Mouse (Mus musculus): ENCODE measurements around the gene Smim12. TPM values are rescaled to one million over a fixed set of nuclear protein-coding genes. Genes with fewer than 3 reads are reported as not detected.

Smim12 gene
- 10 to 100 TPM; 27.1 to 29.3 TPM for total RNA-seq (2021)

DNA sequence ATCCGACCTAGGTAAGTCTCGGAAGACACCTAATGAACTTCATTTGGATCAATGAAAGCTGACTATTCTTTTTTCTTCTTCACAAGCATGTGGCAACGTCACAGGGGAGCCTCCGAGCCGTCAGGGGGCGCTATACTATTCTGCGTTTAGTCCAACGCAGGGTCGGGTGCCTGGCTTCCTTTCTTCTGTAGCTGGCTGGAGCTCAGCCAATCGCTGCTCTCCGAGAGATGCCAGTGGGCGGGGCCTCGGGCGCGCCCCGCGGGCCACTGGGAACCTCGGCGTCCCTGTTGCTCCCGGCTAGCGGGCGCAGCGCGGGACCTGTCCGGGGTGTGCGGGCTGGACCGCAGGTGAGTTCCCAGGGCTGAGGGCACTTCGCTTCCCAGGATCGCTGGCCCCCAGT, at the start of gene Smim12:
Smim12 (plus strand) TSS at position 233 of the 400 bp plus-strand sequence.
- intact Hi-C loops (cut with DNase I): no loop called here
- peak; percentile 99 for DNase-seq

DNA sequence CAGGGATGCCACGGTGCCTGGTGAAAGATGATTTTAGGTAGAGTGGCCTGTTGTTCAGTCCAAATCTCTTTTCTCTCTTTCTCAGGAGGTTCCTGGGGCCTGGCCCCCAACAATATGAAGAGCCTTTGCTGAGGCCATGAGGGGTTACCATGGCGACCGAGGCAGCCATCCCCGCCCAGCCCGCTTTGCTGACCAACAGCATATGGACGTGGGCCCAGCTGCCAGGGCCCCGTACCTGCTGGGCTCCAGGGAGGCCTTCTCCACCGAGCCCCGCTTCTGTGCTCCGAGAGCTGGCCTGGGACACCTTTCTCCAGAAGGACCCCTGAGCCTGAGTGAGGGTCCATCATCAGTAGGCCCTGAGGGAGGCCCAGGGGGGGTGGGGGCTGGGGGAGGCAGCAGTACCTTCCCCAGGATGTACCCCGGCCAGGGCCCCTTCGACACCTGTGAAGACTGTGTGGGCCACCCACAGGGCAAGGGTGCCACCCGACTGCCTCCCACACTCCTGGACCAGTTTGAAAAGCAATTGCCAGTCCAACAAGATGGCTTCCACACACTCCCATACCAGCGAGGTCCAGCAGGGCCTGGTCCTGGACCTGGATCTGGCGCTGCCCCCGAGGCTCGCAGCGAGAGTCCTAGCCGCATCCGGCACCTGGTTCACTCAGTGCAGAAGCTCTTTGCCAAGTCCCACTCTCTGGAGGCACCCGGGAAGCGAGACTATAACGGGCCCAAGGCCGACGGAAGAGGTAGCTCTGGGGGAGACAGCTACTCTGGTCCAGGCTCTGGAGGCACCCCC, 48.9 kb upstream of the Smim12 start:
- intact Hi-C loops (cut with DNase I): no loop called here
- peak; percentile 76 for DNase-seq

DNA sequence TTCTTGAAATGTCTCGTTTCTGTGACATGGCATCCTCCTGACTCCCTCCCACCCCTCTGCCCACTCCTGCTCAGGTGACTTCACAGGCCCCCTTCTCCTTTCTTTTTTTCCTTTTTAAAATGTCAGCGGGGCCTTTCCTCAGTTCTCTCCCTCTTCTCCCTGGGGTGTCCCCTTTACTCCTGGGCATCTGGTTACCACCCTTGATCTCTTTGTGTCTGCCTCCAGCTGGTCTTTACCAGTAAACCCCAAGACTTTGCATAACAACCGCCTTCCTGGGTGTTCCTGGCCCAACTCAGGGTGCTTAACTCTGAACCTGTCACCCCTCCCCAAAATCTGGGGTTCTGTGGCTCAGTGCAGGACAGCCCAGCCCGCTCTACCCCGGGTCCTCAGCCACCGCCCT, 45.0 kb upstream of the Smim12 start:
- intact Hi-C loops (cut with DNase I): no loop called here
- no peak for DNase-seq

DNA sequence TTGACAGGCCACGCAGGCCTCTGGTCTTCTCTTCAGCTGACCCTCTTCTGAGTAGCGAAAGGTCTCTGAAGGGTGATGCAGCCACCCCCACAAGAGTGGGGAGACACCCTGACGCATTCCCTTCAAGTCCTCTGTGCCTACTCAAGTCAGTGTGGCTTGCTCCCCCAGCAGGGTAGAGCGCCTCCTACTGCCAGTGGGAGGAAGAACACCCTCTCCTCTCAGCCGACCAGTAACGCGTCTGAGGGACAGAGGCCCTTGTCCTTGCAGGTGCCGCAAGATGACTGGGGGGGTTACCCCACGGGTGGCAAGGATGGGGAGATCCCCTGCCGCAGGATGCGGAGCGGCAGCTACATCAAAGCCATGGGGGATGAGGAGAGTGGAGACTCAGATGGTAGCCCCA, 44.2 kb upstream of the Smim12 start:
- intact Hi-C loops (cut with DNase I): no loop called here
- DNase-seq: no peak

DNA sequence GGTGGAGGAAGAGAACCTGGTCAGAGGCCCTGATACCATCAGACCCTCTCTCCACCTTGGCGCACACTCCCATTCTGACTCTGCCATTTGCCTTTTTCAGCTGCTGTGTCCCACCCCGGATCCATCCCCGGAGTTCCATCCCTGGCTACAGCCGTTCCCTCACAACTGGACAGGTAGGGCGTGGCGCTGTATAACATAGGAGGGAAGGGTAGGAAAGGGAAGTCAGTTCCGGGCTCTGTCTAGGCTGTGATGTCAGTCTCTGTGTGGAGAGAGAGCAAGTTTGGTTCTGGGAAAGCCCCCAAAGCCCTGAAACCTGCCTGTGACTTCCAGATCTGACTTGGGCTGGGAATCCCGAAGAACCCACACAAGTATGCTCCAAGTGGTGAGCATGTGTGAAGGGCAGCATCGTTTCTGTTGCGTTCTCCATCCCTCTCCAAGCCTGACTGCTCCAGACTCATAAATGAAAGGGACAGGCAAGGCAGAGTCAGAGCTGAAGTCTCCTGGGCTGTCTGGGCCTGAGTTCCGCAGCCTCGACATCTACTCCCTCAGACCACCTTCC, 43.3 kb upstream of the Smim12 start:
- no peak for DNase-seq
- intact Hi-C loops (cut with DNase I): no loop called here

DNA sequence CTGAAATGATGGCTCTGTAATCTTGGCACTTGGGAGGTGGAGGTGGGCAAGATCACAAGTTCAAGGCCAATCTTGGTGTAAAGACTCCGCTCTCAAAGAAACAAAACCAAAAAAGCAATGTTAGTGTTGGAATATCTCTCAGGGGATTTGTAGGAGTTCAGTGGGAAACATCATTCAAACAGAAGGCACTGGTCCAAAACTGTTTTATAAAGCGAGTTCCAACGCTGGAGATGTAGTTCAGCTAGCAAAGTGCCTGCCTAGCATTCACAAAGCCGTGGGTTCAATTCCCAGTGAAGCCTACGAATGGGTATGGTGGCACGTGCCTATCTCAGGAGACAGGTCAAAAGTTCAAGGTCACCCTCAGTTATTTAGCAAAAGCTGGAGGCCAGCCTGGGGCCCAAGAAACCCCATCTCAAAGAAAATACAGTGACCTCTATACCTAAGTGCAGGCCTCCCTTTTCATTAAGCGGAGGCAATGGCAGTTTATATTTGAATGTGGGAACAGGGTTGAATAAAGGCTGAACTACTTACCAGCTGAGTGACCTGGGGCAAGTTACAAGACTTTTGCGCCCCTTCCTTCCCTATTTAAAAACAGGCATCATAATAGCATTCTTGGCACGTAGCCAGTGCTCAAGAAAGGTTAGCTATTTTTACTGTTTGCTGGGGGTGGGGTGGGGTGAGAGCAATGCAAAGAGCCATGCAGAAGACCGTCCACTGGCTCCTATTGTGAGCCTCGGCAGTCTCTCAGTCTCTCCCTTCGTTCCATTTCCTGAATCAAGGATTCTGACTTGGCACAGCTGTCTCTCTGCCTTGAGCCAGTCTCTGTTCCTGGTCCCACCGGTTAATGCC, 42.6 kb upstream of the Smim12 start:
- intact Hi-C loops (cut with DNase I): no loop called here
- DNase-seq: no peak

DNA sequence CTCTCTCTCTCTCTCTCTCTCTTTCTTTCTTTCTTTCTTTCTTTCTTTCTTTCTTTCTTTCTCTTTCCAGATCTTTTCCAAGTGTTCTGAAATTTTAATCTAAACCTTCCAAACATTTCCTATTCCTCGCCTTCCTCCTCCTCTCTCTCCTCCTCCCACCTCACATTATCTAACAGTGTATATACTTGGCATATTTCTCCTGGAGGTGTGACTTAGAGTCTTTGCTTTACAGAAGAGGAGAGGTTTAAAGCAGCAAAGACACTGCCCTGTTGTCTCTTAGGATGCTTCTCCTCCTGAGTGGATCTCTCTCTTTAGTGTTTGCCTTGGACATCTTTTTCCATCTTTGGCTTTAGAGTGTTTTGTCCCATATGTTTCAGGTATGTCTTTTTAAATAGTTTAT, 40.5 kb upstream of the Smim12 start:
- intact Hi-C loops (cut with DNase I): no loop called here
- no peak for DNase-seq

DNA sequence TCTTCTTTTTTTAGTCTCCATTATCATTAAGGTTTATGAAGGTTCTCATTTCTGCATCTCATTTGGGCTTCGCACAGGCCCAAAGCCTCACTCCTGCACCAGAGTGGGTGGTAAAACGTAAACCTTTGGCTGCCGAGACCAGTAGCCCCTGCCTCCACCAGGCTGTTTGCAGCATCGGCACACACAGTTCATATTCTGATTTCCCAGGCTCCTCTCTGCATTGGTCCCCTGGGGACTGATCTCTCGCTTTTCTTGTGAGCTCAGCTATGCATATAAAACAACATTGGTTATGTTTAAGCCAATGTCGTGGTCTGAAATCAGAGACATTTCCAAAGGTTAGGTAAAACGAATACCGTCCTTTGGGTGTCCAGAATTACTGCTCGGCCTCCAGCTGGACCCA, 32.3 kb upstream of the Smim12 start:
- intact Hi-C loops (cut with DNase I): no loop called here
- DNase-seq: no peak

DNA sequence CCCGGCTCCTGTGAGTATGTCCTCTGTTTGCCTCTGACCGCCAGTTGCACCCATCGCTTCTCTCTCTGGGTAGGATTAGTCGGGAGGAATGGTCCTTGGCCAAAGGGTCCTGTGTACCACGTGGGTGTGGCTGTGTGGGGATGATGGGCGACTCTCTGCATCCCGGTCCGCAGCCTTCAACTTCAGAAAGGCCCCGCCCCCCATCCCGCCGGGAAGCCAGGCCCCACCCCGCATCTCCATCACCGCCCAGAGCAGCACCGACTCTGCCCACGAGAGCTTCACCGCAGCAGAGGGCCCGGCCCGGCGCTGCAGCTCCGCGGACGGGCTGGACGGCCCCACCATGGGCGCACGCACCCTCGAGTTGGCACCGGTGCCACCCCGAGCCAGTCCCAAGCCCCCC, 29.1 kb upstream of the Smim12 start:
- intact Hi-C loops (cut with DNase I): no loop called here
- no peak for DNase-seq

DNA sequence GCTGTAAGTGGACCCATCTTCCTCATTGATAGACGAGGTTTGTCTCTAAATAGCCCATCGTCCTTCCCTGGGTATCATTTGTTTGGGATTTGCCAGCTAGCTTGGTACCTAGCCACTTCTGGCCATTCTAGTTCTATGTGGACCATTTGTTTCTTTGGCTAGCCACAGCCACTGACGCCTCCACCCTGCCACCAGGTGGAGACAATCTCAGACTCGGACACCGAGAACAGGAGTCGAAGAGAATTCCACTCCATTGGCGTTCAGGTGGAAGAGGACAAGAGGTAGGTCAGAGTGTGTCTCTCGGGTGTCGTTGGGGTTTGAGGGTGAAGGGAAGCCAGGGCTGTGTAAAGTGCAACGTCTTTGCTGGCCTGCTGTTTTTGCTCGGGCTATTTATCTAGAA, 28.5 kb upstream of the Smim12 start:
- peak; percentile 42 for DNase-seq
- intact Hi-C loops (cut with DNase I): no loop called here

DNA sequence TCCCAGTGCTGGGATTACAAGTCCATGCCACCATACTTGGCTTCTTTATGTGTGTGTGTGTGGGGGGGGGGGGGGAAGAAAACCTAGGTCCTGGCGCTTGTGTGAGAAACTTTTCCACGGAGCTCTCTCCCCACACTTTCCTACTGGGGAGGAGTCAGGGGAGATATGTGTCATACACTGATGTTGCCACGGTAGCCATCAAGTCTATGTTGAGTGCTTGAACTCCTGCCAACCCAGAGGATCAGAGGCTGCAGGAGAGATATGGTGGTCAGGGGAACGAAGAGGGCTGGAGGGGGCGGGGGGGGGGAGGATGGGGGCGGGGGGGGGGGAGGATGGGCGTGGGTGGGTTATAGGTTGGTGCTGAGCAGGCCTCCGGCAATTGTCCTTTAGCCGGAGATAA, 27.8 kb upstream of the Smim12 start:
- intact Hi-C loops (cut with DNase I): no loop called here
- no peak for DNase-seq

DNA sequence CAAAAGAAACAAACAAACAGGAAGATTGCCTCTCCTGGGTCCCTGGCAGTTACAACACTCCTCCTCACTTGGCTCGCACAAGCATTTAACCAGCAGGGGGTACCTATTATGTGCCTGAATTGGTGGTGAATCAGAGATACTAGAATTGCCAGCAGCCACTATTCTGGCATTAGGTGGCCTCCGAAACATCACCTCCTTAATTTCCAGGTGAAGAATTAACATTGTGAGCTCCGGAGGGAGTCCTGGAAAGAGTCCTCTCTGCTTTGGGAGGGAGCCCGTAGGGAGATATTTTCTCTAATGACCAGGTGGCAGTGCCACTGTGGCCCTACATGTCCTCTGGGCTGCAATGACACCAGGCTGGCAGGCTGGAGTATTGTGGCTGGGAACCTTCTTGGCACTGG, 27.3 kb upstream of the Smim12 start:
- intact Hi-C loops (cut with DNase I): no loop called here
- DNase-seq: no peak

DNA sequence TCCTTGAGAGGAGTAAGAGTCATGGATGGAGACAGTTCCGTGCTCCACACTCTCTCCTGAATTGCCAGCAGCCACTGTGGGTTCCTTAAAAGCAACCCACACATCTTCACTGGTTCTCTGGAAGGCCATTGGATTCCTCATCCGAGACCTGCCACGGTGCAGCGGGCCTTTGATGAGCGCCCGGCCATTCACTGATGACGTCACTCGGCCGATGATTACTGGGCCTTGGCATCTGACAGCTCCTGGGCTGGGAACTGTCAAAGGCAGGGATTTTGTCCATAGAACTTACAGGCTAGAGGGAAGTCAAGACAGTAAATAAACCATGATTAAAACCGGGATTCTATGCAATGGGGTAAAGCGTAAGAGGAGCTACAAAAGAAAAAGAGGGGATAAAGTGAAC, 26.5 kb upstream of the Smim12 start:
- DNase-seq: no peak
- intact Hi-C loops (cut with DNase I): no loop called here

DNA sequence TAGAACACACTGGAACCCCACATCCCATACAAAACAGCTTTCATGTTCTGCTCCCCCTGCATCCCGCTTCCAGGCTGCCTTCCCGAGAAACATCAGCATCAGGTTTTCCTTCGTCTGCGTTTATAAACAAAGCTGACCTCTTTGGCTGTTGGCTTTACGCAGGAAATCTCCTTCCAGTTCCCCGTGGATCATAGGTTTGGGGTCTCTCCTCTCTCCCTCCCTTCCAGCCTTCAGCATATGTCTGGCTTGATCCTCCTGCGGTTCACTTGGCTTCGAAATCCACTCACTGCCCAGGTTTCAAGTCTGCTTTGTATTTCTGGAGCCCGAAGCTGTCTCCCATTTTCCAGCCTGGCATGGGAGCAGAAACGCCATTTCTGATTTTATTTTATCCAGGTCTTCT, 20.3 kb upstream of the Smim12 start:
- DNase-seq: peak; percentile 51
- intact Hi-C loops (cut with DNase I): no loop called here

DNA sequence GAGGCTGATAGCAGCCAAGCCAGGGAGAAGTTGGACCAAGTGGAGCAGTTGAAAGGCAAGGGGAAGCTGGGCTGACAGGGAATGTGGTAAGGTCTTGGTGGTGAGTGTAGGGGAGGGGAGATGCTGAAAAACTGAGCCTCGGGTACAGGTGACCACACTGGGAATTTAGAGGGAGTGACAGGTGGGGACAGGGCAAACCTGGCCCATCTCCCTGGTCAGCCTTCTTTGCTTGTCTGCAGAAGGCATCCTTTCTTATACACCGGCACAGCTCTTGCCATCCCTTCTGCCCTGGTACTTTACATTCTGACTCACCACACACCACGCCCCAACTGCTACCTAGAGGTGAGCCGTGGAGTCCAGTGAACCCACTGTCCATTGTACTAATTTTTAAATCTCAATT, 19.8 kb upstream of the Smim12 start:
- intact Hi-C loops (cut with DNase I): no loop called here
- no peak for DNase-seq

DNA sequence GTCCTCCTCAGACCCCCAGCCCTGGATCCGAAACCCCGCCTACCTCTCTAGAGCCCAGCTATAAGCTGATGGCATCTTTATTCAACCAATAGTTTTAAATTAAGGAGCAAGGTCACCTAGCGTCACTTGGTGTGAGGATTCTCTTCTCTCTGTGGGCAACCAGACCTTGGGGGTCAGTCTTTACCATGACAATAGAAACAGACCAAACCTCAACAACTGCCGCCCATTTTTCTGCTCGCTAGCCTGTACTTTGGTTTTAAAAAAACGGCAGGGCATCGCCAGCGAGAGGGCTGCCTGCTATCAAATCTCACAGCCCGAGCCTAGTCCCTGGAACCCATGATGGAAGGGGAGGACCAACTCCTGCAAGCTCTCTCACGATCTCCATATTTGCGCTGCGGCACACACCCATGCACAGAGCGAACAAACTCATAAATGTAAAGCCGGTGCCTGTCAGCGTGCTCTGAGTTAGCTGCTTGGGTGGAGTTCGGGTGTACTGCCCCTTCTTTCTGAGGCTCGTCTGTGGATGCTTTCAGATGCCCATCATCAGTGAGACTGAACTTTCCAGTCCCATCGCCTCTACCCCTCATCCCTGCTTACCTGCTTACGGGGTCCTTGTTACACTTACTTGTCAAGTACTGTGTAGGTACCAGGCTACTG, 19.0 kb upstream of the Smim12 start:
- no peak for DNase-seq
- intact Hi-C loops (cut with DNase I): no loop called here

DNA sequence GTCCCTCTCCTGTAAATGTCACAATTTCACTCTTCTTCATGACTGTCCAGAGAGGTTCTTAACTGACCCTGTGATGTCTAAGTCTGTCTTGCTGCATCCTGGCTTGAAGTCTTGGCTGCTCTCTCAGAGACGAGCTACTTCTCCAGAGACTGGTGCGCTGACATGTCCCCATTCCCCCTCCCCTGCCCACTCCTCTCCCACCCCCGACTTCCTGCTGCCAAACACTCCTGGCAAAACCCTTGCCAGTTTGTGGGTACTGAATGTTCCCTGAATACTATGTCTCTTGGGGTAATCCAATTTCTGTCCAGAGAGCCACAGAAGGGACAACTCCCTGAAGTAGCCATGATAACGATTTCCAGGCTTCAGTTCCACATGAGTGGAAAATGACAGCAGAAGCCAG, 17.5 kb upstream of the Smim12 start:
- intact Hi-C loops (cut with DNase I): no loop called here
- no peak for DNase-seq

DNA sequence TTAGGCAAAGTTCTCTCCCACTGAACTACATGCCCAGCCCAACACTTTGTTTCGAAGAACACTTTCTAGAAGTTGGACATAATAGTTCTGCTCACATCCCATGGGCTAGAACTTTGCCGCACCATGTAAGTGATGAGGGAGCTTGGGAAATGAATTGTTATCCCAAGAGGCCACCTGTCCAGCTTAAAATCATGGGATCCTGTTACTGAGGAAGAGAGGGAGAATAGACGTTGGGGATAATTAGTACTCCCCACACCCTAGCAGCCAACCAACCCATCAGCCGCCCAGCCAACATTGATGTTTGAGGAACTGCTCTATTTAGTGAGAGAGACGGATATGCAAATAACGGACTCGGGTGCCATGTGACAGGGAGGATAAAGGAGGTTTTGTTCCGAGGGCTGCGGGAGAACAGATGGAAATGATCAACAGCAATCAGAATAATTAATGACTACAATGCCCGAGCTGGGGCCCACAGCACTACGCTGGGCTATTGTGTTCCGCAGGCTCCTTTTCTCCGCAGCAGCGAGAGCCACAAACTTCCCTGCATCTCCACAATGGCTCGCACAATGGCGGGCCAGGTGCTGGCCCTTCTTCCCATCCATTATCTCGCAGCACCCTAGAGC, 16.4 kb upstream of the Smim12 start:
- DNase-seq: peak; percentile 32
- intact Hi-C loops (cut with DNase I): no loop called here

DNA sequence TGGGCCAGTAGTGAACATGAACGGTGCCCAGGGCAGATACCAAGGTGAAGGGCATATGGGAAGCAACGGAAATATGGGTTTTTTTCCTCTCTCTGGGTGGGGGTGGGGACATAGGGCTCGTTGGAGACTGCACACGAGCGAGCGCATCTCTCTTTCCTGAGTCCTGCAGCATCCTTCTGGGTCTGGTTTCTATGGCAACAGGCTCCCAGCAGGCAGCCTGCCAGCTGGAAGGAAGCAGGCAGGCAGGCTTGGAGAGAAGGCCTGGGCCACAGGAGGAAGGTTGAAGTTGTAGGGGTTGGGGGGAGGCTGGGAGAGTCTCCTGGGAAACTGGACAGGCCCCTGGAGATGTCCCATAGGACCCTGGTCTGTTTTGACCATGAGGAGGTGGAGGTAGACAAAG, 11.6 kb upstream of the Smim12 start:
- DNase-seq: peak; percentile 93
- intact Hi-C loops (cut with DNase I): no loop called here

DNA sequence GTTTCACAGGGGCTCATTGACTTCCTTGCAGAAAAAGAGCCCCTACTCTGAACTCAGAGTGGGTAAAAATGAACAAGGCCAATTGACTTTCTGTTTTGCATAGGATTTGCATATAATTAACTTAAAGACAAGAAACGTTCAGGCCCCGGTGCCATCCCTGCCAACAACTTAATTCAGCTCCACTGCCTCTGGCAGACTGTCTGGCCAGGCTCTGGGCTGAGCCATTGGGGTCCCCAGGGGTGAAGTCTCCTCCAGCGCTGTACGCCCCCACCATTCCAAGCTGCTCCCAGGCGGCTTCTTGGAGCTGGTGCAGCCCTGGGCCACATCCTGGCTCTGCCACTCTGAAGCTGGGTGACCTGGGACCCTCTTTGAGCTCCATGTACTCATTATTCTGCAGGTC, 11.0 kb upstream of the Smim12 start:
- intact Hi-C loops (cut with DNase I): no loop called here
- DNase-seq: peak; percentile 92
